Mouse (Mus musculus) left cerebral cortex, adult 18-20 months (tissue): Measurements from ENCODE around the gene Entr1. TPM values are rescaled to one million over a fixed set of nuclear protein-coding genes. Genes with fewer than 3 reads are reported as not detected.

Experiments used
- DNase-seq, 2 experiments: peaks; one replicate each; pipeline ENCODE4 v3.0.0; 2021 to 2022; ENCODE audit warnings: low spot score in 2 of 2, mixed read lengths in 1 of 2
- long read RNA-seq, 2 experiments: library from polyadenylated mRNA; stranded (forward); transcript quantifications; one replicate each; pipeline ENCODE4 v2.0.0; 2021
- total RNA-seq, 2 experiments: library from RNA; stranded (reverse); gene quantifications; 2 replicates each; pipeline ENCODE4 v1.2.3; 2021

Entr1 gene
- total RNA-seq, result 100 to 1,000 TPM; 139 to 145 TPM
- long read RNA-seq, experiment 1, transcript Entr1-208 (2 exons, 672 nt), result minor isoform, 5 of 175 reads
- long read RNA-seq, experiment 1, transcript Entr1-201 (9 exons, 2,031 nt), result major isoform, 15 of 175 reads
- long read RNA-seq, experiment 1, transcript Entr1-202 (8 exons, 1,955 nt), result minor isoform, 13 of 175 reads
- long read RNA-seq, experiment 1, partial matches to known transcripts, result 9 of 175 reads
- long read RNA-seq, experiment 1, other reads (novel, unspliced or antisense), result 129 of 175 reads
- long read RNA-seq, experiment 2, transcript Entr1-201 (9 exons, 2,031 nt), result major isoform, 12 of 123 reads
- long read RNA-seq, experiment 2, transcript Entr1-202 (8 exons, 1,955 nt), result minor isoform, 5 of 123 reads
- long read RNA-seq, experiment 2, partial matches to known transcripts, result 11 of 123 reads
- long read RNA-seq, experiment 2, other reads (novel, unspliced or antisense), result 91 of 123 reads

GRCm38 (mm10) chr2:26389154-26389690 is at the start of gene Entr1, which contains the start of gene Pmpca:
Gene Entr1, minus strand, starts transcription at chr2:26389316.
Gene Pmpca, plus strand, starts transcription at chr2:26389339.
- peak; percentile 82 to 88 for DNase-seq

DNA sequence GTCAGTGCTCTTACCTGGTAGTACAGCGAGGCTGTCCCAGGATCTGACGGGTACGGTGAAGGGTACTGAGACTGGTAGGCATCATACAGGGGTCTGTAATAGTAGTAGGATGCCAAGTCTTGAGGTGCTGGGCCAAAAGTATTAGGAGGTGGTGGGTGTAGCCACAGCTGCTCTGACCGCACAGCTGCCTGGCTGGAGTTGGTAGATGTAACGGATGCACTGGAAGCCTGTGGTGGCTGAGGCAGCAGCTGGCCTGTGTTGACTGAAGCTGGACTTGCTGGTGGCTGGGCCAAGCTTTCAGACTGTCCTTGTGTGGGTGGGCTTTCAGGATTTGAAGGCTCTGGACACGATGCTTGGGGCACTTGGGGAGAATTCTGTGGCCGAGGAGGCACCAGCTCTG is 49.3 kb upstream of the Entr1 start:
- no peak for DNase-seq

GRCm38 (mm10) chr2:26437221-26437620 is 48.1 kb upstream of the Entr1 start:
- DNase-seq, result peak; percentile 46 to 69

DNA sequence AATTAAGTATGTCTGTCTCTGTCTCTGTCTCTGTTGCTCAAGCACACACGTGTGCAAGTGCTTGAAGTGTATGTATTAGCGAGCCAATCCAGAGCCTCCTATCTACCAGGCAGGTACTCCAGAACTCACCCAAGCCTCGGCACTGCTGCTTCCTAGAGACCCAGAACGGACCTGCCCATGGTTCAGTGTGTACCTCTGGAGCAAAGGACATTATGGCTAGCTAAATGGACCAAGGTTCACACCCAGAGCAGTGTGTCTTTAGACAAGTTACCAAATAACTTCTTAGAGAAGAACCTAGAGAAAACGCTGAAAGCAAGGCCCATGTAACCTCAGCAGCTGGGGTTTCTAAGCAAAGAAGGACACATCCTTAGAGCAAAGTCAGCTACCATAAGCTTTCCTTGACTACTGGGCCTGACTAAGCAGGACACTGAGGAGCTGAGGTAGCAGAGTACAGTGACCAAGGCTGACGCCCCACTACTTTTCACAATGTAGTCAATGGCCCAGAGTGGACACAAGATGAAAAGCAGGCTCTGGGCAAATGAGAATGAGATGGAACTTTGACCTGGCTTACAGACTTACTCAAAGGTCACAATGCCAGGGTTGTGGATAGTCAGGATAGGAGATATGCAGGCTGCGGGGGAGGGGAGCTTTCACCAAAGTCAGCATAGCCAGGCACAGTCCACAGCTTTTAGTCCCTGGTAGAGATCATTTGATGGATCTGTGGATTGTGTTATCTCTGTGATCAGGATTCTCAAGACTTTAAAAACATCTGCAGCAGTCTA is 45.9 kb upstream of the Entr1 start:
- DNase-seq, result no peak

- DNase-seq, result no peak
Measured at GRCm38 (mm10) chr2:26429851-26430250, 40.7 kb upstream of the Entr1 start.

- no peak for DNase-seq
Measured at GRCm38 (mm10) chr2:26424541-26424940, 35.4 kb upstream of the Entr1 start.

- no peak for DNase-seq
Measured at GRCm38 (mm10) chr2:26423086-26423485, 34.0 kb upstream of the Entr1 start.

GRCm38 (mm10) chr2:26421969-26422368 is 32.9 kb upstream of the Entr1 start:
- no peak for DNase-seq

GRCm38 (mm10) chr2:26418120-26418519 is 29.0 kb upstream of the Entr1 start:
- no peak for DNase-seq

GRCm38 (mm10) chr2:26417066-26417465 is 27.9 kb upstream of the Entr1 start:
- DNase-seq, result no peak

GRCm38 (mm10) chr2:26410931-26411411 is 21.9 kb upstream of the Entr1 start:
- no peak for DNase-seq

GRCm38 (mm10) chr2:26410091-26410490 is 21.0 kb upstream of the Entr1 start:
- no peak for DNase-seq

- DNase-seq, result no peak
Measured at GRCm38 (mm10) chr2:26409362-26409761, 20.2 kb upstream of the Entr1 start.

GRCm38 (mm10) chr2:26408515-26409356 is 19.6 kb upstream of the Entr1 start, which contains the start of gene Inpp5e:
Gene Inpp5e, minus strand, starts transcription at chr2:26409203.
- DNase-seq, result peak; percentile 98 to 99

- DNase-seq, result no peak
Measured at GRCm38 (mm10) chr2:26403306-26403705, 14.2 kb upstream of the Entr1 start.

GRCm38 (mm10) chr2:26402265-26402664 is 13.1 kb upstream of the Entr1 start:
- no peak for DNase-seq

DNA sequence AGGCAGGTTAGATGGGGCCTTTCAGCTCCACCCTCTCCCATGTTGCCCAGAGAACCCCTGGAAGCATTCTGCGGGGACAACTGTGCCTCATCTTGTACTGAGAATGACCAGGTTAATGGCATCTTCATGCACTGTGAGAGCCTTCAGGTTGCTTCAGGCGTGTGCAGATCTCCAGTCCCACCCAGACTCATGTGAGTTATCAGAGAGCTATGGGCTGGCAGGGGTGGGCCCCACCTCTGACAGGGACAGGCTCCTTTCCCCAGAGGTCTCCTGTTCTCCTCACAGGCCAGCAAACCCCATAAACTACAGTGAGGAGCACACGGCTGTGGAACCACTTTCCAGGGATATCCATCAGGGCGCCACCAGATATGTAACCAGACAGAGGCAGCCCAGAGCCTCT is 11.9 kb upstream of the Entr1 start:
- no peak for DNase-seq

DNA sequence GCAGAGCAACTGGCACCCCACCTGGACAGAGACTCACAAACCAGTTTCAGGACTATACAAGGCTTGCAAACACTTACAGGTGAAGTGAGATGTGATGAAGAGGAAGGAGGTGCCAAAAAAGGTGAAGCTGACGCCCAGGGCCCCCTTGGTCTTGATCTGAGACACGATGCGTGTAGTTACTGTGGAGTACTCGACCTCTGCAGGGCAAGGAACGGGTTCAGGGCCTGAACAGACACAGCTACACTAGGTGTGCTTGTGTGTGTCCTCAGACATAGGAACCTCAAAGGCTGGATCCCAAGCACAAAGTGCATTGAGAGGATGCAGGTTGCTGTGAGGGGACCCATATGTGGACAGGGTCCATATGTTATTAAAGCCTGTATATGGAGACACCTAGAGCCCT is 11.2 kb upstream of the Entr1 start:
- DNase-seq, result no peak

DNA sequence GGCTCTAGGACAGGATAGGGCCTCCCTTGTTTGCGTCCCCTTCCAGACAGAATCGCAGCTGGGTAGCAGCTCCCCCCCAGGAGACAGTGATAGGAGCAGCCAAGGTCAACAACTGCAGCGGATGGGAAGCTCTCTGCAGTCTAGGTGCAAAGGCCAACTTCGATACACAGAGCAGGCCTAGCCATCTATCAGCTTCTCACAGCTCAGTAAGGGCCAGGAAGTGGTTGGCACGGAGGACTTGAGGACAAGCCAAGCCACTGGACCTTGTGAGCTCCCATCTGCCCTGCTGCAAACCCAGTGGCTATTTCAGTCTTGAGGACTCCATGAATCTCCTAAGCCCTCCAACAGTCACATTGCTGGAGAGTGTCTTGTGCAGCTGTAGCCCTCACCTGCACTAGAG is 10.5 kb upstream of the Entr1 start:
- no peak for DNase-seq

GRCm38 (mm10) chr2:26398978-26399377 is 9.9 kb upstream of the Entr1 start:
- no peak for DNase-seq

GRCm38 (mm10) chr2:26391617-26392016 is 2.5 kb upstream of the Entr1 start:
- no peak for DNase-seq
